Mouse (Mus musculus) cerebellum, postnatal 14 days (tissue): ENCODE data around the gene Sync.
A peak's percentile ranks its signal among the peaks of the same experiment; 100 is the strongest.

Experiments used
- DNase-seq, 2 experiments: peaks; one replicate each; pipeline ENCODE4 v3.0.0; 2021; ENCODE audit warnings: mixed read lengths in 2 of 2

The Sync gene

DNA sequence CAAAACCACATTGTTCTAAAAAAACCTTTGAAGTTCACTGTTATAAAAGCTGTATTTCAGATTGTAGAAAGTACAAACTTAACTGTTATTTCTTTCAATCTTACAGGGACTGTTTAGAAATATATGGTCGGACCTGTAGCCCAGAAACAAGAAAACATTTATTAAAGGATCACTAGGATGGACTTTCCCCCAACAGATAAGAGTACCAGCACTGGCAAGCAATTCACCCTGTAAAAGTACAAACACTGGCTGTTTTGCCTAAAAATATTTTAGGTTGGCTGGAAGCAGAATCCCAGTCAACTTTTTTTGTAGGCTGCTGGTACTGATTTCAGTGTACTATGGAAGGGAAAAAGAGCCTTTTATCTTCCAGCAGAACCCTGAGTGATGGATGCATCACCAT, 20.5 kb downstream of the Sync start:
- DNase-seq: no peak

DNA sequence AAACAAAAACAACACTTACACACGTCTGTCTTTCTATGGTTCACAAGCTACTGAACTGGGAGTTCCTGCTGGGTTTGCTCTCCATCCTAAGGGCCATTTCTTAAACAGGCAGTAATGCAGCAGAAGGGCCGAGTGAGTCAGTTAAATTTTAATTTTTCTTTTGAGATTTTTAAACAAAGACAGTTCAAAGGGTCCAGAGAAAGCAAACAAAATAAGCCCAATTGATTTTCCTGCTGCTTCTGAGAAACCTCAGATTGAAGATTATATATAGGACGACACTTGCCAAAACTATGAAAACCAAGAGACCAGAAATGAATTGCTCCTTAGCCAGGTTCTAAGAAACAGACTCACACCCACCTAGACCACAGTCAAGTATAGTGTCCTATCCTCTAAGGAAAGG, 26.5 kb downstream of the Sync start:
- no peak for DNase-seq

DNA sequence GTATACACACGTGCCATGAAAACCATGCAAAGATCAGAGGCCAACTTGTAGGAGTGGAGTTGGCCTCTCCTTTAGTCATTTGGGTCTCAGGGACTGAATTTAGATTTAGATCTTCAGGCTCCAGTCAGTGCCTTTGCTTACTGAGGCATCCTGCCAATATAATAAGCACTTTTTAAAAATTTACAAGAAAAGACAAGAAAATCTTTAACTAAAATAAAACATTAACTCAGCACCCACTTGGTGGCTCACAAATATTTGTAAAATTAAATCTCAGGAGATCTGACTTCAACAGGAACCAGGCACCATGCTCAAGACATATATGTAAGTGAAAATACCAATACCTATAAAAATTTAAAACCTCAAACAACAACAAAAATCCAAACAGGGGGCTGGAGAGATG, 33.5 kb downstream of the Sync start:
- DNase-seq: no peak

DNA sequence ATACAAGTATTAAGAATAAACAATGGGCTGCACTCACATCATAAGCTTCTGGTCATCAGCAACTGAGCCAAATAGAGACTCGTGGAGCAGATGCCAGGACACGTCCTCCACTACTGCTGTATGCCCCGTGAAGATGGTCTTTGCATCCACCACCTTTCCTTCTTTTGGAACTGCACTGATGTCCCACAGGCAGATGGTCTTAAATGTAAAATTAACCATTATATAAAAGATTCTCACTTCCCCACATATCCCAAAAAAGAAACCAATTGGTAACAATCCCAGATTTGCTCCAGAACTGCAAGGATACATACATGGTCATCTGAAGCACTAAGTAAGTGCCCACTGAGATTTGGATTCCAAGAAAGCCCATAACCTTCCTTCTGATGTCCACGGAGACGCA, 34.6 kb downstream of the Sync start:
- no peak for DNase-seq

DNA sequence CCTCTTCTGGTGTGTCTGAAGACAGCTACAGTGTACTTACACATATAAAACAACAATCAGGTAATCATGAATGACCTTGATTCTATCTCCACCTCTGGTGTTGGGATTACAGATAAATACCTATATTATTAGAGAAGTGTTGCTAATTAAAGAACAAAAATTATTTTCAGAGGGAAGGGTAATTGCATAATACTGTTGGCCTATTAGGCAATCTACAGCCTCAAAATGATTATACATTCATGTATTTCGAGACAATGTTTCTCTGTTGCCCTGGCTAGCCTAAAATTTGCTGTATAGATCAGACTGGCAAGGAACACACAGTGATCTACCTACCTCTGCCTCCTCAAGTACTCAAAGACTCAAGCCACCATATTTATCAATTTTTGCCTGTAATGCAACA, 36.1 kb downstream of the Sync start:
- no peak for DNase-seq

DNA sequence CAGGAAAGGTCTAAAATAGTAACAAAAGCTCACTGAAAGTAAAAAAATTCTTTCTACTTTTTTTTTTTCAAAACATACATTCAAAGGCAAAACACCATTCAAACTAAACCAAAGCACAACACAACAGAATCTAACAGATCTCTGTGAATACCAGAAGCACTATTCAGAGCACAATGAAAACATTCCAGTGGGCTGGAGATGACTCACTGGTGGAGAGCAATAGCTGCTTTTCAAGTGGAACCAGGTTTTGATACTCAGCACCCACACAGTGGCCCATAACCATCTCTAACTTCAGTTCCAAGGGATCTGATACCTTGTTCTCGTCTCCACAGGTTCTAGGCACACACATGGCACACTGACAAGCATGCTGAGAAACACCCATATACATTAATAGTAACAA, 37.3 kb downstream of the Sync start:
- DNase-seq: no peak

DNA sequence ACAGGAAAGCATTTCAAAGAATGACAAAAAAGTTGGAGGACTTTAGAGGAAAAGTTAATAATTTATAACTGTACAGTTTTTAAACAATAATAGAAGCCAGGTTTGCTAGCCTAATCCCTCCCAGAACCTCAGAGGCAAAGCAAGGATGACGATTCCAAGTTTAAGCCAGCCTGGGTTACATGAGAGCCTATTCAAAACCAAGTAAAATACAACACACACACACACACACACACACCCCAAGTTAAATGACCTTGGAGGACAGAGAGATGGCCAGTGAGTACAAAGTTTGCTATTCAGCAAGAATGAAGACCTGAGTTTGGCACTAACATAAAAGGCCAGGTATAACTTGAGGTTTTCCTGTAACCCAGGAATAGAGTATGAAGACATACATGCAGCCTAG, 38.8 kb downstream of the Sync start:
- no peak for DNase-seq

DNA sequence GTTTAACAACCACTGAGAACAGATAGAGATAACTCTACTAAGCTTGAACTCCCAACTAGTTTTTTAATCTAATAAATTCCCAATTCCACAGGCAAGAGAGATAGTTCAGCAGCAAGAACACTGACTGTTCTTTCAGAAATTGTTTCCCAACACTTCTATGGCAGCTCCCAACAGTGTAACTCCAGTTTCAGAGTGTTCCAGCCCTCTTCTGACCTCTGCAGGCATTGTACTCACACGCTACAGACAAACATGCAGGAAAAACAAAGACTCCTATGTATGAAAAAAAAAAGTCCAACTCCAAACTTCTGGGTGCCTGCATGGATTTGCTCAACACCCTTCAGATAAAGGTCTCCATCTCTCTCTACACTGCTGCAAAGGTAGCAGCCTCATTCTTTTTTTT, 45.4 kb downstream of the Sync start:
- no peak for DNase-seq

DNA sequence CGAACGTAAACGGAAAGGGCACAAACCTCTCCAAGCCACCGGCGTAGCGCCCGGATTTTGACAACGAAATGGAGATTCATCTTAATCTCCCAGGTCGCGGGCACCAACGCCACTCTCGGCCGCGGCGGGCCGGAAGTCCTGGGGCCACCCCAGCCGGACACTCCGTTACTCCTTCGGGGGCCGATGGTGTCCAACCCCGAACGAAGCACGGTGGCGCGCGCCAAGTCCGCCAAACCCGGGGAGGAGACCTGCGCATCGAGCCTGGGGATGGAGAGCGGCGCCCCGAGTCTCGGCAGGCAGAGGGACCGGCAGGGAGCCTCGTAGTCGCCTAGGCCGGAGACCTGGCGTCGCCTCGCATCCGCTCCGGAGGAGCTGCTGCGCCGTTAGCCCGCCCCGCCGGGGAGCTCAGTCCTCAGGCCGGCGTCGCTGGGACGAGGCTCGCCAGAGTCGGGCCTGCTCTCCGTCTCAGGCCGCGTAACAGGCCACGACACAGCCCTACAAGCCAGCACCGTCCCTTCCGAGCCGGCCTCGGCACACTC, 47.3 kb downstream of the Sync start:
- DNase-seq: no peak

DNA sequence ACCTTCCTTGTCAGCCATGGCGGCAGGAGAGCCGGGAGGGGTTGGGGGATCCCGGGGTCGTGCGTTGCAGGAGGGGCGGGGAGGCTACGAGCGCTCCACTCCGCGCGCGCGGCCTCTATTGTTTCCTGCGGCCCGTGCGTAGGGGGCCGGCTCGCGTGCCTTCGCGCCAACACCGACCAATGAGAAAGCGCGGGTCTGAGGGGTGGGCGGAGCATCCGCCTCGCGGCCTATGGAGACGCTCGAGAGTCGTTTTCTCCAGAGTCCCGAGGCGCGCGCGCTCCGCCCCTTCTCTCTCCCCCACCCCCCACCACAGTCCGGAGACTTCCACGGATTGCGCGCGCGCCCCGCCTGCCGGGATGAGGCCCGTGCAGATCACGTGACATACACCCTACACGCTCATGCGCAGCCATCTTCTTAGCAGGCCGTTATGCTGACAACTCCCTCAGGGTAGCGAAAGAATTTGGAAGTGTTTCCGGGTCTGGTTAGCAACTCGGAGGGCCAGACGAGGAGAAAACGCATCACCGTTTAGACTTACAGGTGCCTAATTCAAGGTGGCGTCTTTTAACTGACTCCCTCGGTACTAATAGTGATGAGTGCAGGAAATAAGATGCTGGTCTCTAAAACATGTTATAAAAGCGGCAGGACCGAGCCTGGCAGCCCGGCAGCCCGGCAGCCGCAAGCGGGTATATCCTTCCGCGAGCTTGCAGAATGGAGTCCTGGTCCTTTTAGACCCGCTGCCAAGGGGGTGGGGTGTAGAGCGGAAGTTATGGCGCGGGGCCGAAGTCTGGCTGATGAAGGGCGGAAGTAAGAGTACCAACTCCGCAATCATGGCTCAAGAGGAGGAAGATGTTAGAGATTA, 48.0 kb downstream of the Sync start, which contains the start of the genes Rbbp4 and Zbtb8os:
Gene Rbbp4, minus strand, starts transcription at position 155 of the 859 bp plus-strand sequence.
Gene Zbtb8os, plus strand, starts transcription at position 480 of the 859 bp plus-strand sequence.
- peak; percentile 98 to 99 for DNase-seq

DNA sequence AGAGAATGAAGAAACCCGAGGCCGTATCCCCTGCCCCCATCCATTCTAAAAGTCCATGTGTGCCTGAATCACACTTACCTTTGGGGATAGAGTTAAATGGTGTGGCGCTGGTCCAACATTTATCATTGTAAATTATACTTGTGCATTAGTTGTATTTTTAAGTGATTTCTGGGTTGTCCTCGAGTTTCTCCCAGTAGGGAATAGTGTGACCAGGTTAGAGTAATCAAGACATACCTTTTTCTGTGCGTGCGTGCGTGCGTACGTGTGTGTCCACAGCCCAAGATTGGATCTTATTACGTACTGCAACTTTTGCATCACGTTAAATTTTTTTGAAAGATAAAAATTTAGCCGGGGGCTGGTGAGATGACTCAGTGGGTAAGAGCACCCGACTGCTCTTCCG, 48.9 kb downstream of the Sync start:
- DNase-seq: no peak

DNA sequence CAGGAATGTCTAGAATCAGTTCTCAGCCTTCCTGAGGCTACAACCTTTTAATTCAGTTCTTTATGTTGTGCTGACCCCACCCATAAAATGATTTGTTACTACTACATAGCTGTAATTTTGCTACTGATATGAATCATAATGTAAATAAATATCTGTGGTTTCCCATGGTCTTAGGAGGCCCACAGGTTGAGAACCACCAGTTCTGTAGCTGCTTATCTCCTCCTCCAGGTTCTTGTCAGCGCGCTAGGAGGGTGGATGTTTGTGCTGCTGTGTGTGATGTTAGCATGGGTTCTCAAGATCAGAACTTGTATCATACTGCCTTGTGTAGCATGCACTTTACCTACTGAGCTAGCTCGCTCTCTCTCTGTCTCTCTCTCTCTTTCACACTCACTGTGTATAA, 52.3 kb downstream of the Sync start:
- DNase-seq: no peak

DNA sequence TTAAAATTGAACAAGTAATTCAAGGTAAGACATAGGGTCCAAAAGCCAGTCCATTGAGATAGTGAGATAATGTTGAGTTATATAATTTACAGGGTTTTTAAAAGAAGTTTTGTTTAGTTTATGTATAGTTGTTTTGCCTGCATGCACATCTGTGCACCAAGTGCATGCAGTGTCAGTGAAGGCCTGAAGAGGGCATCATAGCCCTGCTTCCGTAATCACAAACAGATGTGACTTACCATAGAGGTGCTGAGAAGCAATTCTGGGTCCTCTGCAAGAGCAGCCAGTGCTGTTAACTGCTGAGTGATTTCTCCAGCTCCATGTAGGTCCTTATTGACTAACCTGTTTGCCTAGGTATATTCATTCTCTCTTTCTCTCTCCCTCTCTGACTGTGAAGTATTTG, 54.5 kb downstream of the Sync start:
- no peak for DNase-seq

DNA sequence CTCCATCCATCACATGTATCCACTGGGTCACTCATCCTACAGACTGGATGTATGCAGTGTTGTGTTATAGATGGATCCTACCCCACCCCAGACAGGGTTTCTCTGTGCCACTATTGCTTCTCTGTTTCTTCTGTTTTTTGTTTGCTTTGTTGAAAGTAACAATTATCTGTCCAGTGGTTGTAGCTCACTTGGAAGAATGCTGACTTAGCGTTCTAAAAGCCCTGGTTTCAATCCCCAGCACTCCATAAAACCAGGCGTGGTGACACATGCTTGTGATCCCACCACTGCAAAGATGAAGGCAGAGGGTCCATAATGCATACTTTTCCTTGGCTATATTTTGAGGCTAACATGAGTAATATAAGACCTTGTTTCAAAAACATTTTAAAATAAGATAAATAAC, 55.3 kb downstream of the Sync start:
- DNase-seq: no peak

DNA sequence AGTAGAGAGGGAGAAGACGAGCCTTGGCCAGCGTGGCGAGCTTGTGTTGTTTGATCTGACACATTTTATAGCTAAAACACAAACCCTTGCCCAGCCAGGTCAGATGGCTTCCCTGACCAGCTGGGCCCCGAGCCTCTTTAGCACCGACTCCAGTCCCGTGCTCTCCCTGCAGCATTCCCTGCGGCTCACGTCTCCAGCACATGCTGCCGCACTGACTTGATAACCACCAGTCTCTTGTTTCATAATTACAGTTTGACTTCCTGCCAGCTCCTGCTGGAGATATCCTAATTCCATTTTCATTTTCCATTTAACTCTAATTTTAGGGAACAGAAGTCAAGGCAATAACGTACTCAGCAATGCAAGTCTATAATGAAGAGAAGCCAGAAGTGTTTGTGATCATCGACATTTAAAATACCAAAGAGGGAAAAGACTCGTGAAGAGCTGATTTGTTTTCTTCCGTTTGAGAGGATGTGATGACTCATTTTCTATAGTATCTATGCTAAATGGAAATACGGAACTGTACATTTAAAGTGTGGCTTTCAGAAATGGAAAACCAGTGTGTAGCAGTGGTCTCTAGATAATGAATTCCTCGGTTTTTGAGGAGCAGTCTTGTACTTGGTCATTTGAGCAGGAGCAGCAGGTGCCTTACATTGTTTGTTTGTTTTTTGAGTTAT, 59.2 kb downstream of the Sync start:
- DNase-seq: no peak

DNA sequence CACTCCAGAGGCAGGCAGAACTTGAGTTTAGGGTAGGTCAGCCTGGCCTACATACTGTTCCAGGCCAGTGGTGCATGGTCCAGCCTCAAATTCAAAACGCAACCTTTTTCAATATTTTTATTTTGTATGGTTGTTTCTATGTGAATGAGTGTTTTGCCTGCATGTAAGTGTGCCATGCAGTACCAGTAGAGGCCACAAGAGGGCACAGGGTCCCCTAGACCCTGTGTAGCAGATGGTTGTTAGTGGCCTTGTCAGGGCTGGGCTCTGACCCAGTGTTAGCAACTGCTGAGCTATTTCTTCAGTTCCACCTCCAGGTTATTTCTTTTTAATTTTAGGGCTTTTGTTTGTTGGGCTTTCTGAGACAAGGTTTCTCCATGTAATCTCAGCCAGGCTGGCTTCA, 63.2 kb downstream of the Sync start:
- peak; percentile 90 to 95 for DNase-seq

DNA sequence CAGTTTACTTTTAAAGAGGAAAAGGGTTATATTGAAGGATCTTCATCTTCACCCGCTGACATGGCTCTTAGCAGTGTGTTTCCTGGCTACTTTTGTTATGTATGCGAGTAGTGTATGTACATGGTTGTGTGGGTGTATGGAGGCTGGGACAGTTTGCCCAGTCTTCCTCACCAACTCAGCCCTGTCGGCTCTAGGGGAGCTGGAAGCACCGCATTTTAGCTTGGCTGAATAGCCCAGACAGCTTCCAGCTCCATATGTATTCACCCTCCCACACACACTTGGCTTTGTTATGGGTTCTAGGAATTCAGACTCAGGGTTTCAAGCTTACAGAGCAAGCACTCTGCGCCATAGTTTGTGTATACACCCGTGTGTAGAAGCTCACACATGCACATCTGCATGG, 63.7 kb downstream of the Sync start:
- peak in 1 of 2 experiments; percentile 35 for DNase-seq

DNA sequence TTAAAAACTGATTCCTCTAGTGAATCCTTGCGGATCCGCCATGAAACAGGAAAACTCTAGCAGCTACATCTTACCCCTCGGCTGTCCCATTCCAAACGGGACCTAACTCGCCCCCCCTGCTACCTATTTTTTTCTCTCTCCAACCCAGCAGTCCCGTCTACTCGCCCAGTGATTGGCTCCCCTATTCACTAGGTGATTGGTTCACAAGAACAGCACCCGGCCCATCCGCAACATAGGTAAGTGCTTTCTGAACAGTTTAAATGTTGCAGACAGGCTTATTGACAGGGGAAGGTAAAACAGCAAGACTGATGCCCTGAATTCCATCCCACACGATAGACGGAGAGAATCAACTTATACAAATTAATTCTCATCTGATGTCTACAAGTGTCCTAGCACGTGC, 65.8 kb downstream of the Sync start:
- no peak for DNase-seq

DNA sequence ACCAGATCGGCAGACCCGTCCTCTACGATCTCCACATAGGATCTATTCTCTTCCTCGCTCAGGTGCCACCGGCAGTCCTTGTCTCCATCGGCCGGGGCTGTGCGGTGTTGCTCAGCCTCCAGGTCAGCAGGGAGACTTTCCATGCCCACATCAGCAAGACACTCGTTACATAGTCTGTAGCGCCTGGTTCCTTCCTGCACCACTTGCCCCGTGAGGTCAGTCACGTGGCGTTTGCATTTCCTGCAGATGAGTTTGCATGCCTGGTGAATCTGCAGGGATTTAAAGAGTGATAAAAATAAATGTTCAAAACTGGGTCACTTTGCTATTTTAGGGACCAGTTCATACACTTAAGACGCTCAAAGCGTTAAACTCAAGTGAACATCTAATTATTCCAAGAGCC, 66.8 kb downstream of the Sync start:
- DNase-seq: no peak

DNA sequence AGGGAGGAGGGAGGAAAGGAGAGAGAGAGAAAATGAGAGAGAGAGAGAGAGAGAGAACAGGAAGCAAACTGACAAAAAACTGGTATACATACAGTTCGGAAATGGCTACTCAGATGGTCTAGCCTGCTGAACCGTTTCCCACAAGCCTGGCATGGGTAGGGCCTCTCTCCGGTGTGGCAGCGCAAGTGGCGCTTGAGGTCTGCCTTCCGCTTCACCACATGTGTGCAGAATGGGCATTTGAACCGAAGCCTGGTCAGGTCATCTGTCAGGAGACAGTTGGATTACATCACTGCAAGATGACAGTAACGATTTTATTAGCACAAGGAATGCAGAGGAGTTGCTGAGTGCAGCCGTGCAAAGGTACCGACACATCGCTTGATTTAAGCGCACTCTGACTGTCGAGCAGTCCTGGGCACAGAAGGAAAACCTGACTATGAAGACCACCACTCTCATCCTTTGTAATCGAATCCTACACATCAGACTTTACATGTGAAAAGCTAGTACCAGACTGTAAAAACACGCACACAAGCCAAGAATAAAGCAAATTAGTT, 70.3 kb downstream of the Sync start:
- DNase-seq: no peak
